Mouse (Mus musculus): ENCODE results near the gene Borcs7. TPM values are rescaled to one million over a fixed set of nuclear protein-coding genes. Genes with fewer than 3 reads are reported as not detected.
A peak's percentile ranks its signal among the peaks of the same experiment; 100 is the strongest.

Gene Borcs7
- total and polyA plus RNA-seq, 2 experiments from 2014 or later: 13.2 to 43.0 TPM

GRCm38 (mm10) chr19:46710614-46711013, 20.9 kb downstream of the Borcs7 start:
- Histone ChIP-seq H3K27ac (ENCODE audit: low read depth, low read length) (no peak overlapping the region), H3K9me3 (ENCODE audit: low read length) (no peaks in the 10 kb centered on the region), H3K36me3 (ENCODE audit: insufficient read depth, low read length) (no peaks in the 10 kb centered on the region), H3K4me3 (ENCODE audit: low read depth, low read length) (no peak overlapping the region), H3K4me1 (ENCODE audit: insufficient read depth, low read length) (no peaks in the 10 kb centered on the region), H3K4me2 (ENCODE audit: low read depth, low read length, poor library complexity, severe bottlenecking) (no peak overlapping the region), H3K9ac (replicated peaks; ENCODE audit: low read length, poor library complexity, severe bottlenecking) (no peak overlapping the region), H3K27me3 (ENCODE audit: insufficient read depth, low read length) (no peaks in the 10 kb centered on the region)
- no peak for ATAC-seq (ENCODE audit: low FRiP score)
- TF ChIP-seq CTCF (IDR thresholded peaks at IDR 0.05): no peak
- no peak for DNase-seq (ENCODE audit: low spot score)
- WGBS: 91% methylated on average over 4 of the region's 4 CpGs

DNA sequence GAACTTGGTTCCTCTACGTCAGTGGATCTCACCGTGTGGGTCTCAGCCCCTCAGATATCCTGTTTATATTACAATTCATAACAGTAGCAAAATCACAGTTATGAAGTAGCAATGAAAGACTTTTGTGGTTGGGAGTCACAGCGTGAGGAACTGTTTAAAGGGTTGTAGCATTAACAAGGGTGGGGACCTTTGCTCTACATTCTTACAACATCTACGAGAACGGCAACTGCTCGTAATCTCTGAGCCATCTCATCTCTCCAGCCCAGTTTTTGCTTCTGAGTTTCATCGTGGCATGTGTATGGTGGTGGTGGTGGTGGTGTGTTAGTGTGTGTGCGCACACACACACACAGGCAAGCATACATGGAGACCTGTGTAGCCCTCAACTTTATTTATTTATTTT, 24.5 kb downstream of the Borcs7 start:
- no peaks in the 10 kb centered on the region for H3K4me1 ChIP-seq (ENCODE audit: insufficient read depth, low read length)
- H3K9ac ChIP-seq (replicated peaks; ENCODE audit: low read length, poor library complexity, severe bottlenecking): no peak overlapping the region
- no peaks in the 10 kb centered on the region for H3K36me3 ChIP-seq (ENCODE audit: insufficient read depth, low read length)
- H3K27me3 ChIP-seq (ENCODE audit: insufficient read depth, low read length): no peaks in the 10 kb centered on the region
- H3K27ac ChIP-seq (ENCODE audit: low read depth, low read length): no peak overlapping the region
- H3K4me2 ChIP-seq (ENCODE audit: low read depth, low read length, poor library complexity, severe bottlenecking): no peak overlapping the region
- DNase-seq (ENCODE audit: low spot score) (no peak), ATAC-seq (ENCODE audit: low FRiP score) (no peak)
- 94% methylated on average over 8 of the region's 8 CpGs for WGBS
- no peak for TF ChIP-seq CTCF (IDR thresholded peaks at IDR 0.05)
- no peaks in the 10 kb centered on the region for H3K9me3 ChIP-seq (ENCODE audit: low read length)
- no peak overlapping the region for H3K4me3 ChIP-seq (ENCODE audit: low read depth, low read length)

DNA sequence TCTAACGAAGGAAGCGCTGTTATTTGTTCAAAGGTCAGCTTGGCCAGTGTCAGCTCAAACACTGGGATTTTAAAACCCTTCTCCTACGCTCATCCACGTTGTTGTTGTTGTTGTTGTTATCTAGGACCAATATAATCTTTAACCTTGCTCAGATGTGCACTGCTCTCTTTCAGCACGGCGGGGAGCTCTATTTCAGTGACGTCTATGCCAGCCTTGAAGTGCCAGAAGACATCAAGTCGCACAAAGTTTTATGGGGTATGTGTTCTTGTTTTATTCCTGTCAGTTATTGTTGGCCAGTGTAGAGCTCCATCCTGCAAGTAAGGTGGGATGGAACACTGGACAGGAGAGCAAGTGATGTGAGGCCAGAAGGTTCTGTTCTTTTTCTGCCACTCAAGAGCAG, 25.3 kb downstream of the Borcs7 start:
- Histone ChIP-seq H3K36me3 (ENCODE audit: insufficient read depth, low read length) (peaks cover 2% of the 10 kb centered on the region; the same call in 1 of the 2 replicates), H3K4me3 (ENCODE audit: low read depth, low read length) (no peak overlapping the region), H3K27ac (ENCODE audit: low read depth, low read length) (no peak overlapping the region), H3K27me3 (ENCODE audit: insufficient read depth, low read length) (no peaks in the 10 kb centered on the region), H3K4me1 (ENCODE audit: insufficient read depth, low read length) (no peaks in the 10 kb centered on the region), H3K4me2 (ENCODE audit: low read depth, low read length, poor library complexity, severe bottlenecking) (no peak overlapping the region), H3K9me3 (ENCODE audit: low read length) (no peaks in the 10 kb centered on the region), H3K9ac (replicated peaks; ENCODE audit: low read length, poor library complexity, severe bottlenecking) (no peak overlapping the region)
- DNase-seq (ENCODE audit: low spot score) (no peak), ATAC-seq (ENCODE audit: low FRiP score) (no peak)
- TF ChIP-seq CTCF (IDR thresholded peaks at IDR 0.05): no peak
- 93% methylated on average over 8 of the region's 8 CpGs for WGBS

DNA sequence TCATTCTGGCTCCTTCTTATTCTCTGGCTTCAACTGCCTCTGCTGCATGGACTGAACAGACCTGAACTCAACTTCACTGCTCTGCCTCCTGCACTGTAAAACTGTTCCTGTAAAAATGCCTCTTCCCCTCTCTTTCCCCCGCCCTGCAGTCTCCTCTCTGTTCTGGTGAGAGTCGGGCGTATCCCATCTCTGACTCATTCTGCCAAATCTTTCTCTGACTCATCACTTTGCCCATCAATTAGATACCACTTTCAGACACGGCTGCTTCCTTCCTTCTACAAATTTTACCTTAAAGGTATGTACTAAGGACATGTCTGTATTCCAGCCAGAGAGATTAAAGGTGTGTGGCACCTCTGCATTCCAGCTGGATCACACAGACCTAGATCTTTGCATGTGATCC, 28.4 kb downstream of the Borcs7 start:
- H3K36me3 ChIP-seq (ENCODE audit: insufficient read depth, low read length): peaks cover 3% of the 10 kb centered on the region; the same call in 1 of the 2 replicates
- ATAC-seq (ENCODE audit: low FRiP score) (no peak), DNase-seq (ENCODE audit: low spot score) (no peak)
- H3K9ac ChIP-seq (replicated peaks; ENCODE audit: low read length, poor library complexity, severe bottlenecking): no peak overlapping the region
- no peaks in the 10 kb centered on the region for H3K9me3 ChIP-seq (ENCODE audit: low read length)
- no peaks in the 10 kb centered on the region for H3K27me3 ChIP-seq (ENCODE audit: insufficient read depth, low read length)
- no peak overlapping the region for H3K4me2 ChIP-seq (ENCODE audit: low read depth, low read length, poor library complexity, severe bottlenecking)
- WGBS: 92% methylated on average over 4 of the region's 4 CpGs
- no peak overlapping the region for H3K27ac ChIP-seq (ENCODE audit: low read depth, low read length)
- no peaks in the 10 kb centered on the region for H3K4me1 ChIP-seq (ENCODE audit: insufficient read depth, low read length)
- no peak for TF ChIP-seq CTCF (IDR thresholded peaks at IDR 0.05)
- H3K4me3 ChIP-seq (ENCODE audit: low read depth, low read length): no peak overlapping the region

DNA sequence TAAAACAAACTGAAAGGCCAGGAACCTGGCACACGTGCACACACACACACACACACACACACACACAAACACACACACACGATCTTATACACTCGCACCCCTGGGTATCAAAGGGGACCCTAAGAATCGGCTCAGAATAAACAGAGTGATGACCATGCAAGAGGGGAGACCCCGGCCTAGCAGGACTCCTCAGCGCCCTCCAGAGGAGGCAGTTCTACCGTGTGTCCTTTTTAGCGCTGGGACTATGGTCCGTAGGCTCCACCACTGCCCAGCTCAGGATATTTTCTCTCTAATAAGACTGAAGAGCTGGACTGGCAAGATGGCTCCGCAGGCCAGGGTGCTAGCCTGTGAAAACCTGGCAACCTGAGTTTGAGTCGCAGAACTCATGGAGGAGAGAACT, 34.7 kb downstream of the Borcs7 start:
- H3K27me3 ChIP-seq (ENCODE audit: insufficient read depth, low read length): no peaks in the 10 kb centered on the region
- ATAC-seq (ENCODE audit: low FRiP score): no peak
- 69% methylated on average over 11 of the region's 11 CpGs for WGBS

GRCm38 (mm10) chr19:46726142-46726541, 36.4 kb downstream of the Borcs7 start:
- H3K9me3 ChIP-seq (ENCODE audit: low read length): no peaks in the 10 kb centered on the region
- H3K36me3 ChIP-seq (ENCODE audit: insufficient read depth, low read length): no peaks in the 10 kb centered on the region
- WGBS: 95% methylated on average over 8 of the region's 8 CpGs

More for the DNA sequence above, 34.7 kb downstream of the Borcs7 start:
- Histone ChIP-seq H3K4me2 (ENCODE audit: low read depth, low read length, poor library complexity, severe bottlenecking) (no peak overlapping the region), H3K4me3 (ENCODE audit: low read depth, low read length) (no peak overlapping the region), H3K36me3 (ENCODE audit: insufficient read depth, low read length) (peaks cover 3% of the 10 kb centered on the region; the same call in 1 of the 2 replicates), H3K4me1 (ENCODE audit: insufficient read depth, low read length) (no peaks in the 10 kb centered on the region), H3K9ac (replicated peaks; ENCODE audit: low read length, poor library complexity, severe bottlenecking) (no peak overlapping the region), H3K27ac (ENCODE audit: low read depth, low read length) (no peak overlapping the region), H3K9me3 (ENCODE audit: low read length) (no peaks in the 10 kb centered on the region)
- no peak for DNase-seq (ENCODE audit: low spot score)
- TF ChIP-seq CTCF (IDR thresholded peaks at IDR 0.05): peak; percentile 3; the same call in 1 of the 2 replicates

More at GRCm38 (mm10) chr19:46726142-46726541, 36.4 kb downstream of the Borcs7 start:
- TF ChIP-seq CTCF (IDR thresholded peaks at IDR 0.05): no peak
- H3K27me3 ChIP-seq (ENCODE audit: insufficient read depth, low read length): no peaks in the 10 kb centered on the region
- H3K4me2 ChIP-seq (ENCODE audit: low read depth, low read length, poor library complexity, severe bottlenecking): no peak overlapping the region
- H3K4me3 ChIP-seq (ENCODE audit: low read depth, low read length): no peak overlapping the region
- ATAC-seq (ENCODE audit: low FRiP score) (no peak), DNase-seq (ENCODE audit: low spot score) (no peak)
- H3K27ac ChIP-seq (ENCODE audit: low read depth, low read length): no peak overlapping the region
- no peaks in the 10 kb centered on the region for H3K4me1 ChIP-seq (ENCODE audit: insufficient read depth, low read length)
- H3K9ac ChIP-seq (replicated peaks; ENCODE audit: low read length, poor library complexity, severe bottlenecking): no peak overlapping the region

All from midbrain, postnatal 0 days (tissue).